Mouse (Mus musculus) lung, embryonic 15.5 days (tissue): ENCODE measurements at regions not wholly inside any gene's neighbourhood (a gene's known extent, or its start where the extent isn't known, plus 50 kb on each side); places are given as distances from the start of the nearest gene placed in this dataset.
A peak's percentile ranks its signal among the peaks of the same experiment; 100 is the strongest.

Source experiments
- ATAC-seq: fragments of 200-750 bp; cut with Nextera tagmentation; 2 replicates; pipeline ENCODE4 v1.8.0; 2017; ENCODE audit warnings: moderate number of reproducible peaks, borderline replicate concordance; ENCODE audit not compliant: low FRiP score, low TSS enrichment; ENCODE audit errors: extremely low read depth
- H3K27ac ChIP-seq: fragments of 300-500 bp; sonication (generic); 2 replicates; pipeline ENCODE4 v1.5.1; 2015; ENCODE audit warnings: moderate library complexity, mild to moderate bottlenecking, inconsistent platforms
- H3K27me3 ChIP-seq: fragments of 300-500 bp; sonication (generic); 2 replicates; pipeline ENCODE4 v1.6.1; 2015; ENCODE audit warnings: inconsistent platforms
- H3K36me3 ChIP-seq: fragments of 300-500 bp; sonication (generic); 2 replicates; pipeline ENCODE4 v1.6.1; 2015; ENCODE audit warnings: inconsistent platforms
- H3K4me1 ChIP-seq: fragments of 300-500 bp; sonication (generic); 2 replicates; pipeline ENCODE4 v1.6.1; 2015; ENCODE audit warnings: inconsistent platforms
- H3K4me2 ChIP-seq: fragments of 300-500 bp; sonication (generic); 2 replicates; pipeline ENCODE4 v1.6.1; 2015; ENCODE audit warnings: inconsistent platforms, mild to moderate bottlenecking, moderate library complexity
- H3K4me3 ChIP-seq: fragments of 300-500 bp; sonication (generic); 2 replicates; pipeline ENCODE4 v1.5.1; 2015; ENCODE audit warnings: mild to moderate bottlenecking, inconsistent platforms
- H3K9ac ChIP-seq: fragments of 300-500 bp; sonication (generic); 2 replicates; pipeline ENCODE4 v1.6.1; 2015; ENCODE audit warnings: inconsistent platforms
- H3K9me3 ChIP-seq: fragments of 300-500 bp; sonication (generic); 2 replicates; pipeline ENCODE4 v1.6.1; 2016; ENCODE audit warnings: inconsistent platforms
- WGBS: fragments of 180-500 bp; shearing (Covaris S2); methylation state at CpG from one replicate; pipeline ENCODE4 v1.1.7; 2015; 5-methylcytosine and 5-hydroxymethylcytosine counted together

- H3K9me3 ChIP-seq: no peaks in the 10 kb centered on the region
- no peak overlapping the region for H3K9ac ChIP-seq
- no peak overlapping the region for H3K27ac ChIP-seq
- no peak overlapping the region for H3K4me2 ChIP-seq
- WGBS: 83% methylated on average over 5 of the region's 5 CpGs
- no peak overlapping the region for H3K4me3 ChIP-seq
- no peak for ATAC-seq
- H3K36me3 ChIP-seq: no peaks in the 10 kb centered on the region
- H3K27me3 ChIP-seq: no peaks in the 10 kb centered on the region
- no peaks in the 10 kb centered on the region for H3K4me1 ChIP-seq
These were observed 394.3 kb downstream of the Pik3r1 start for GRCm38 (mm10) chr13:101373581-101374189.

- no peak overlapping the region for H3K4me2 ChIP-seq
- ATAC-seq: no peak
- H3K9ac ChIP-seq: no peak overlapping the region
- no peaks in the 10 kb centered on the region for H3K27me3 ChIP-seq
- no peak overlapping the region for H3K27ac ChIP-seq
- no peak overlapping the region for H3K4me3 ChIP-seq
- 63% methylated on average over 1 of the region's 1 CpGs for WGBS
- H3K9me3 ChIP-seq: no peaks in the 10 kb centered on the region
- no peaks in the 10 kb centered on the region for H3K36me3 ChIP-seq
- H3K4me1 ChIP-seq: no peaks in the 10 kb centered on the region
These were observed 396.1 kb downstream of the Pik3r1 start for GRCm38 (mm10) chr13:101371906-101372305.

- no peak for ATAC-seq
- 59% methylated on average over 5 of the region's 5 CpGs for WGBS
- no peak overlapping the region for H3K27ac ChIP-seq
These were observed 399.8 kb downstream of the Pik3r1 start for GRCm38 (mm10) chr13:101368170-101368569.

GRCm38 (mm10) chr13:101355363-101355762, 412.7 kb downstream of the Pik3r1 start:
- WGBS: 84% methylated on average over 3 of the region's 3 CpGs
- Histone ChIP-seq H3K27me3 (no peaks in the 10 kb centered on the region), H3K4me1 (no peaks in the 10 kb centered on the region), H3K4me2 (no peak overlapping the region), H3K36me3 (no peaks in the 10 kb centered on the region), H3K9me3 (no peaks in the 10 kb centered on the region), H3K27ac (no peak overlapping the region), H3K9ac (no peak overlapping the region), H3K4me3 (no peak overlapping the region)
- no peak for ATAC-seq

More at GRCm38 (mm10) chr13:101368170-101368569, 399.8 kb downstream of the Pik3r1 start:
- no peak overlapping the region for H3K4me3 ChIP-seq
- no peak overlapping the region for H3K4me2 ChIP-seq
- H3K4me1 ChIP-seq: no peaks in the 10 kb centered on the region
- no peaks in the 10 kb centered on the region for H3K36me3 ChIP-seq
- H3K27me3 ChIP-seq: no peaks in the 10 kb centered on the region
- H3K9ac ChIP-seq: no peak overlapping the region
- H3K9me3 ChIP-seq: no peaks in the 10 kb centered on the region

GRCm38 (mm10) chr13:101351123-101351522, 416.9 kb downstream of the Pik3r1 start:
- Histone ChIP-seq H3K36me3 (no peaks in the 10 kb centered on the region), H3K27me3 (no peaks in the 10 kb centered on the region), H3K9ac (no peak overlapping the region), H3K9me3 (no peaks in the 10 kb centered on the region), H3K4me2 (no peak overlapping the region), H3K4me3 (no peak overlapping the region), H3K27ac (no peak overlapping the region), H3K4me1 (no peaks in the 10 kb centered on the region)
- WGBS: 77% methylated on average over 4 of the region's 4 CpGs
- no peak for ATAC-seq

GRCm38 (mm10) chr13:101349354-101349753, 418.7 kb downstream of the Pik3r1 start:
- 82% methylated on average over 2 of the region's 2 CpGs for WGBS
- H3K36me3 ChIP-seq: no peaks in the 10 kb centered on the region
- ATAC-seq: no peak

GRCm38 (mm10) chr13:101338280-101338872, 429.6 kb downstream of the Pik3r1 start:
- Histone ChIP-seq H3K4me2 (no peak overlapping the region), H3K4me3 (no peak overlapping the region), H3K36me3 (no peaks in the 10 kb centered on the region), H3K9ac (no peak overlapping the region), H3K9me3 (no peaks in the 10 kb centered on the region), H3K4me1 (no peaks in the 10 kb centered on the region), H3K27ac (no peak overlapping the region), H3K27me3 (no peaks in the 10 kb centered on the region)
- WGBS: 82% methylated on average over 3 of the region's 3 CpGs
- ATAC-seq: no peak

More at GRCm38 (mm10) chr13:101349354-101349753, 418.7 kb downstream of the Pik3r1 start:
- Histone ChIP-seq H3K4me1 (no peaks in the 10 kb centered on the region), H3K4me2 (no peak overlapping the region), H3K27ac (no peak overlapping the region), H3K4me3 (no peak overlapping the region), H3K9ac (no peak overlapping the region), H3K9me3 (no peaks in the 10 kb centered on the region), H3K27me3 (no peaks in the 10 kb centered on the region)

GRCm38 (mm10) chr13:101318621-101319020, 449.4 kb downstream of the Pik3r1 start:
- no peaks in the 10 kb centered on the region for H3K36me3 ChIP-seq
- no peaks in the 10 kb centered on the region for H3K4me1 ChIP-seq
- H3K4me2 ChIP-seq: no peak overlapping the region
- H3K27ac ChIP-seq: no peak overlapping the region
- H3K4me3 ChIP-seq: no peak overlapping the region
- ATAC-seq: no peak
- no peak overlapping the region for H3K9ac ChIP-seq
- peaks cover 19% of the 10 kb centered on the region for H3K27me3 ChIP-seq
- 73% methylated on average over 4 of the region's 4 CpGs for whole genome bisulfite sequencing
- no peaks in the 10 kb centered on the region for H3K9me3 ChIP-seq

- Histone ChIP-seq H3K4me3 (no peak overlapping the region), H3K4me1 (no peaks in the 10 kb centered on the region), H3K27ac (no peak overlapping the region), H3K27me3 (peaks cover 19% of the 10 kb centered on the region), H3K9me3 (no peaks in the 10 kb centered on the region), H3K9ac (no peak overlapping the region), H3K4me2 (no peak overlapping the region), H3K36me3 (no peaks in the 10 kb centered on the region)
- WGBS: 64% methylated on average over 4 of the region's 4 CpGs
- no peak for ATAC-seq
These were observed 451.7 kb downstream of the Pik3r1 start for GRCm38 (mm10) chr13:101316336-101316735.

- no peaks in the 10 kb centered on the region for H3K4me1 ChIP-seq
- H3K36me3 ChIP-seq: no peaks in the 10 kb centered on the region
- H3K27ac ChIP-seq: no peak overlapping the region
- H3K9ac ChIP-seq: no peak overlapping the region
- H3K27me3 ChIP-seq: peaks cover 25% of the 10 kb centered on the region
- H3K4me2 ChIP-seq: no peak overlapping the region
- no peak for ATAC-seq
- H3K9me3 ChIP-seq: no peaks in the 10 kb centered on the region
- H3K4me3 ChIP-seq: no peak overlapping the region
These were observed 454.0 kb downstream of the Pik3r1 start for GRCm38 (mm10) chr13:101314040-101314439.

- Histone ChIP-seq H3K4me2 (no peak overlapping the region), H3K36me3 (no peaks in the 10 kb centered on the region), H3K27me3 (peaks cover 29% of the 10 kb centered on the region), H3K4me3 (no peak overlapping the region), H3K9ac (no peak overlapping the region), H3K4me1 (no peaks in the 10 kb centered on the region), H3K27ac (no peak overlapping the region), H3K9me3 (no peaks in the 10 kb centered on the region)
- ATAC-seq: peak; percentile 72
- WGBS: 35% methylated on average over 3 of the region's 3 CpGs
These were observed 456.2 kb downstream of the Pik3r1 start for GRCm38 (mm10) chr13:101311634-101312314.

GRCm38 (mm10) chr13:101308724-101309123, 459.3 kb downstream of the Pik3r1 start:
- peaks cover 11% of the 10 kb centered on the region; the same call in 1 of the 2 replicates for H3K27me3 ChIP-seq
- WGBS: 88% methylated on average over 5 of the region's 5 CpGs
- no peak overlapping the region for H3K27ac ChIP-seq
- H3K4me2 ChIP-seq: no peak overlapping the region
- H3K9ac ChIP-seq: no peak overlapping the region
- H3K4me3 ChIP-seq: no peak overlapping the region
- no peaks in the 10 kb centered on the region for H3K4me1 ChIP-seq
- ATAC-seq: no peak
- no peaks in the 10 kb centered on the region for H3K9me3 ChIP-seq
- H3K36me3 ChIP-seq: no peaks in the 10 kb centered on the region
